Mouse (Mus musculus) embryo, embryonic 10 days (tissue): Measurements from ENCODE around the gene Git2.

Experiments
- DNase-seq: peaks from one replicate; pipeline ENCODE4 v3.0.0-alpha.2; 2015; ENCODE audit warnings: low spot score

Gene Git2

GRCm38 (mm10) chr5:114720784-114721183 lies 54.5 kb downstream of the Git2 start:
- DNase-seq = no peak

DNA sequence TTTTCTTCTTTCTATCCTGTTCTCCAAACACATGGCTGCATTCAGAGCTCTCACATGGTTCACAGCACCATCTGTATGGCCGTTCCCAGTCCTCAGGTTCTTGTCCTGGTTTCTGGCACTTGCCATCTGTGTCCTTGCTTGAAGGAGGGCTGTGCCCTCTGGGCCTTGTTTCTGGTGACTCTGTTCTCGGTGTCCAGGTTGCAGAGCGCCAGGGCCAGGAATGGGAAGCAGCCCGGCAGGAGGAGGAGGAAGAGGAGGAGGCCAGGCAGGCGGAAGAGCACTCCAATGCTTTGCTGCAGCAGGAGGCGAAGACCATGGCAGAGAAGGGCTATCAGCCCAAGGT lies 55.4 kb downstream of the Git2 start:
- no peak for DNase-seq

GRCm38 (mm10) chr5:114719003-114719927 lies 56.1 kb downstream of the Git2 start:
- no peak for DNase-seq

- DNase-seq = no peak
These were observed 56.8 kb downstream of the Git2 start for GRCm38 (mm10) chr5:114718483-114718882.

GRCm38 (mm10) chr5:114717937-114718336 lies 57.4 kb downstream of the Git2 start:
- no peak for DNase-seq

DNA sequence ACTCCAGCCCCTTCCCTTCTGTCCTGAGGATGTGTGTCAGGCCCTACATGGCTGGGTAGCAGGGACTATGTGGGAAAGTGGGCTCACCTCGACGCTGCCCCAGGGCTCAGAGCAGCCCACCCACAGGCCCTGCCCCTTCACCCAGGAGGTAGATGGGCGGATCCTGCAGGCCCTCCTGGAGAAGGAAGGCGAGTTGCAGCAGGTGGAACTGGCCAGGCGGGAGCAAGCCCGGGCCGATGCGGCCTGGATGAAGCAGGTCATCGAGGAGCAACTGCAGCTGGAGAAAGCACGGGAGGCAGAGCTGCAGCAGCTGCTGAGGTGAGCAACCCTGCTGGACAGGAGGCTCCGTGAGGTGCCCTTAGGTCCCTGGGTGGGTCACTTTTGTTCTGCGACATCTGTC lies 58.0 kb downstream of the Git2 start:
- no peak for DNase-seq

DNA sequence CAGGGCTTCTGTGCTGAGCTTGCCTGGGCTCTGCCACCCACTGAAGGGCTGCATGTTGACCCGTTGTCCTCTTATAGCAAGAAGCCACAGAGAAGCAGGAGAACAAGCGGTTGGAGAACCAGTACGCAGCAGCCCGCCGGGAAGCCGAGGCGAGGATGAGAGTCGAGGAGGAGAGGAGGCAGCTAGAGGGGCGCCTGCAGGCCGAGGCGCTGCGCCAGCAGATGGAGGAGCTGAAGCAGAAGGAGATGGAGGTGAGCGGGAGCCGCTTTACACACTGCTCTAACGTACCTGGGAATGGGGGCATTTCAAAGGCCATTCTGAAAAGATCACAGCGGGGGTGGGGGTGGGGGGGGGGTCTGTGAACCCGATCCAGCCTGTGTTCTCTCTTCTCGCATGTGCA lies 60.8 kb downstream of the Git2 start:
- DNase-seq = no peak

GRCm38 (mm10) chr5:114709357-114709756 lies 66.0 kb downstream of the Git2 start:
- no peak for DNase-seq

GRCm38 (mm10) chr5:114708491-114708890 lies 66.8 kb downstream of the Git2 start:
- no peak for DNase-seq

GRCm38 (mm10) chr5:114707265-114708068 lies 67.8 kb downstream of the Git2 start, which contains the start of gene Tchp:
TSS of gene Tchp (plus strand) at chr5:114707760.
- DNase-seq = peak; percentile 93

- peak; percentile 62 for DNase-seq
These were observed 72.6 kb downstream of the Git2 start for GRCm38 (mm10) chr5:114702403-114703392.

- no peak for DNase-seq
These were observed 76.3 kb downstream of the Git2 start for GRCm38 (mm10) chr5:114699015-114699414.

GRCm38 (mm10) chr5:114698044-114698746 lies 77.1 kb downstream of the Git2 start:
- no peak for DNase-seq

- DNase-seq = no peak
These were observed 78.4 kb downstream of the Git2 start for GRCm38 (mm10) chr5:114696939-114697338.

DNA sequence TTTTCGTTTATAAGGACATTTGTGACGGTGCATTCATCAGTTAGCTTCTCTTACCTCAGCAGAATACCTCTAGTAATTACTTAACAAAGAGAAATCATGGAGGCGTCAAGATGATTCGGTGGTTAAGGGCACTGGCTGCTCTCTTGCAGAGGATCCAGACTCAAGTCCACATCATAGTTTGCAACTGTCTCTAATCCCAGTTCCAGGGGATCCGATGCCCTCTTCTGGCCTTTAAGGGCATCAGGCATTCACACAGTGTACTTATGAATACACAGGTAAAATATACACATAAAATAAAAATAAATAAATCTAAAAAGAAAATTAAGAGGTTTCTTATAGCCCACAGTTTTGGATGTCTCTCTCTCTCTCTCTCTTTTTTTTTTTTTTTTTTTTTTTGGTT lies 79.5 kb downstream of the Git2 start:
- DNase-seq = no peak

DNA sequence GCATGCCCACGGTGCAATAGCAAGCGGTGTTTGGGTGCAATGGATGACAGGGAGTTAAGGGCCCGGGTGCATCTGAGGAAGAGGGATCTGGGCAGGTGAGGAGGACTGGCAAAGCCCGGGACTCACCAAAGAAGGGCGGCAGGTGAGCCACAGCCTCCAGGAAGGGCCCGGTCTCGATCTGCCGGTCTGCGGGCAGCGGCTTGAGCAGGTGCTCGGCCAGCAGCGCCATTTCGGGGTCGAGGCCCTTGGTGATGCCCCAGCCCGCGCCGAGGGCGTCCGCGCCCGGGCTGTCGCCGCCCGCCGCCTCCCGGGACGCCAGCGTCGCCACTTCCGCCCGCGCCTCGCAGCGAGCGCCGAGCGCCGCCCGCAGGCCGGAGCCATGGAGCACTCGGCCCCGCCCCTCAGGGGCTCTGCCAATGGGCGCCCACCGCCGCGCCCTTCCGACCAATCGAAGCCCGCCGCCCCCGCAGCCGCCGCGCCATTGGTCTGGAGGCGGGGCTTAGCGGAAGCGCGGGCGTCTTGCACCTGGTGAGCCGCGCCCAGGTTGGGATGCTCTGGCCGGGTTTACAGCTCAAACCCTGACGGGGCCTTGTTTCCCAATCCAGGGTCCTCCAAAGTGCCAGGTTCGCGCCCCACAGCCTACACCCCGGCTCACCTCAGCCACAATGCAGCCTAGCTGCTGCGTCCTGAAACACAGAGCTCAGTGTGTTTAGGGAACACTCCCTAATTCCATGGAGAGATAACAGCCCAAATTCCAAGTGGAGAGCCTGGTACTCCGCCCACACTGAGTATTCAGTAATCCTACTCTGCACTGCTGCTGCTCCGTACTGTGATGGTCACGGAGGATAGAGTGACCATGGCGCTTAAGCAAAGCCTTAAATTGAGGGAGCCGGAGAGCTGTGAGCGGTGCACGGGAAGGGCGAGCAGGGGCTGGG lies 84.4 kb downstream of the Git2 start, which contains the start of gene Gltp:
Gene Gltp, minus strand, starts transcription at position 352 of the 935 bp plus-strand sequence.
- peak; percentile 94 for DNase-seq

DNA sequence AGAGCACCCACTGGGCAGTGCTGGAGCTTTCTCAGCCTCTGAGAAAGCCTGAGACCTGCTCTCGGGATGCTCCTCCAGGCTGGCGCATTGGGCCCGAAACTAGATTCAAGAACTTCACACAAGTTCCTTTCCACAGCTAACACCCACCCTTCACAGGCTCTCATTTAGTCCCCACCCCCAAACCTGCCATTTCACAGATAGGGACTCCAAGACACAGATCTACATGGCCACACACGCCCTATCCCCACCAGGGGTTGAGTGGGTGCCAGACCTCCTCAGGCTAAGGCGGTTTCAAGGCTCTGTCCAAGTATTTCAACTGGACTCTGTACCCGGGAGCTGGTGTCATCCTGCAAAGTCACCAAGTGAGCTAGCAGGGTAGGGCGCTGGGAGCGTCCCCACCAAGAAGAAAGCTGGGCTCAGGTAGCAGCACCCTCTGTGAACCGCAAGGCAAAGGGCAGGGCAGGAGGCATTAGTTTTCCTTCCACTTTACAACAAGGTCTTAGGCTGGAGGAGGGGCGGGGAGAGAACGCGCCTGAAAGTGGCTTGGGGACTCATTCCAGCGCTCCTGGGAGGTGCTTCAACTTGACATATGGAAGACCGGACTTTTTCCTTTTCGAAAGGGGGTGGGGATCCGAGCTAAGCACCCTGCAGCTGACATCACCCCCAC lies 85.5 kb downstream of the Git2 start:
- DNase-seq = no peak

DNA sequence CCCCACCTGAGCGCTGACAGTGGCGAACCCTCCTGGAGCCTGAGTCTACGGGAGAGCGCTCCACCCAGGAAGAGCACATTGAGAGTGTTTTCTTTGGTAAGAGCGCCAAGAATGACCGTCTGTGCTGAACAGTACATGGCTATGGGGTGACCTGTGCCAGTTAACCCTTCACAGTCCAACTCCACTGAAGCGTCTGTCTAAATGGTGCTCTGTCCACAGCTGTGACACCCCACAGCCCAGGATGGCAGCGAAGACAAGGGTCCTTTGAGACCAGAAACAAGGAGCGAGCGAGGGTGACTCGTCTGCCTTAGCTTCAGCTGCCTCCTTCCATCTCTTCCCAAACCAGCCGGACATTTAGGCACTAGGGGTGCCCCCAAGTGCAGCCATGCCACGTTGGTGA lies 86.6 kb downstream of the Git2 start:
- DNase-seq = no peak

- no peak for DNase-seq
These were observed 87.4 kb downstream of the Git2 start for GRCm38 (mm10) chr5:114687901-114688300.
